In the genomic region with DNA sequence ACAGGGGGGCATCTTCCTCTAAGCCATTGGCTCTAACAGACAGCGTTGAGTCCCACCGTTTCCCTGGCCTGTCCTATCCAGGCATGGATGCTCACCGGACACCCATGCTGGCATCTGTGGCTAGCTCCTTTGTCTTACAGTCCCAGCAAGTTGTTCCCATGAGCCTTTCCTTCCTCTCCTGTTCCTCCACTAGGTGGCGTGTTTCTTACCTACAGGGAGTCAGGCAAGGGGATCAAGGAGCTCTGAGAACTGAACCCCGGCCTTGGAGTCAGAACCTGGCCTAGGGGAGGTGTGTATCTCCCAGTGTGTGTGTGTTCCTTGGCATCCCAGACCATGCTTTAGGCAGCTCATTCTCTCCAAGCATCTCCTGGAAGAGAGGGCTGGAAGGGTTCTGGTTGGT, we compare ENCODE assay signal across 9 mouse cellular contexts. TPM values are rescaled to one million over a fixed set of nuclear protein-coding genes. Genes with fewer than 3 reads are reported as not detected.
DNase-seq lines count a peak whose midpoint lies in the region; ATAC-seq lines count a peak whose summit lies in the region.
"Had no signal": no experiment of that assay in that cellular context is flagged by ENCODE, and none has a peak within 500 bp of the region (broad histone marks: within the 10 kb centered on the region; RNA-seq: fewer than 3 reads in every experiment).

No protein-coding gene starts in this region.

- H3K4me2 ChIP-seq in hindbrain, embryonic 11.5 days (replicated peaks; ENCODE audit: low read depth, low read length): no peak overlapping the region
- no peak overlapping the region for H3K4me2 ChIP-seq in hindbrain, embryonic 16.5 days (ENCODE audit: low read length)
- H3K4me2 ChIP-seq: limb, embryonic 12.5 days had no signal

- peaks cover 7% of the 10 kb centered on the region; the same call in 1 of the 2 replicates for H3K27me3 ChIP-seq in hindbrain, embryonic 11.5 days (ENCODE audit: control insufficient read depth, insufficient read depth, low read length)
- H3K27me3 ChIP-seq in hindbrain, embryonic 16.5 days (replicated peaks; ENCODE audit: control insufficient read depth, insufficient read depth, low read length): no peaks in the 10 kb centered on the region; the same call in none of the 2 replicates
- no peaks in the 10 kb centered on the region for H3K27me3 ChIP-seq in splenic B cell, adult 2 months (ENCODE audit: control insufficient read depth, insufficient read depth, low read length, poor library complexity, severe bottlenecking)

- ATAC-seq in hindbrain, embryonic 11.5 days (ENCODE audit: low FRiP score): no peak
- ATAC-seq in hindbrain, embryonic 16.5 days: no peak

- H3K9ac ChIP-seq in hindbrain, embryonic 11.5 days (ENCODE audit: low read depth, low read length): no peak overlapping the region
- H3K9ac ChIP-seq in hindbrain, embryonic 16.5 days (ENCODE audit: low read depth, low read length): no peak overlapping the region
- H3K9ac ChIP-seq: limb, embryonic 12.5 days had no signal

- H3K27ac ChIP-seq in hindbrain, embryonic 11.5 days (ENCODE audit: low read depth, low read length): no peak overlapping the region
- no peak overlapping the region for H3K27ac ChIP-seq in hindbrain, embryonic 16.5 days (ENCODE audit: low read depth, low read length)
- H3K27ac ChIP-seq: limb, embryonic 12.5 days had no signal

- H3K4me3 ChIP-seq in hindbrain, embryonic 11.5 days (ENCODE audit: low read depth, low read length): no peak overlapping the region
- H3K4me3 ChIP-seq in hindbrain, embryonic 16.5 days (ENCODE audit: low read length): no peak overlapping the region
- H3K4me3 ChIP-seq: limb, embryonic 12.5 days had no signal

- DNase-seq in hindbrain, embryonic 11.5 days (ENCODE audit: low spot score): peak; percentile 72
- DNase-seq in CD4-positive helper T cell, adult 2 months (ENCODE audit: low read depth, low spot score): peak; percentile 32
- peak; percentile 30 for DNase-seq in adipocyte (ENCODE audit: low spot score)
- peak; percentile 44 for DNase-seq in hindlimb bud, embryonic 11.5 days (ENCODE audit: extremely low spot score, low read depth, low spot score)
- peak; percentile 33 for DNase-seq in splenic B cell, adult 2 months (ENCODE audit: low read depth, low spot score)
- no peak for DNase-seq in right cerebral cortex, postnatal 4 days
- no peak for DNase-seq in urinary bladder, adult 18-20 months (ENCODE audit: low spot score in 2 of 2)

- no peaks in the 10 kb centered on the region for H3K36me3 ChIP-seq in hindbrain, embryonic 11.5 days (ENCODE audit: control insufficient read depth, insufficient read depth, low read length)
- peaks cover 6% of the 10 kb centered on the region; the same call in 1 of the 2 replicates for H3K36me3 ChIP-seq in hindbrain, embryonic 16.5 days (ENCODE audit: control insufficient read depth, insufficient read depth, low read length)
- no peaks in the 10 kb centered on the region for H3K36me3 ChIP-seq in splenic B cell, adult 2 months (ENCODE audit: control insufficient read depth, insufficient read depth, low read length, poor library complexity, severe bottlenecking)
- H3K36me3 ChIP-seq: limb, embryonic 12.5 days had no signal

- no peaks in the 10 kb centered on the region for H3K9me3 ChIP-seq in hindbrain, embryonic 11.5 days (ENCODE audit: control insufficient read depth, low read length)
- H3K9me3 ChIP-seq in hindbrain, embryonic 16.5 days (ENCODE audit: control insufficient read depth, low read length): no peaks in the 10 kb centered on the region
- H3K9me3 ChIP-seq: limb, embryonic 12.5 days had no signal

- no peaks in the 10 kb centered on the region for H3K4me1 ChIP-seq in hindbrain, embryonic 11.5 days (replicated peaks; ENCODE audit: control insufficient read depth, insufficient read depth, low read length)
- H3K4me1 ChIP-seq in hindbrain, embryonic 16.5 days (ENCODE audit: control insufficient read depth, insufficient read depth, low read depth, low read length): peaks cover 4% of the 10 kb centered on the region; the same call in 1 of the 2 replicates
- H3K4me1 ChIP-seq: limb, embryonic 12.5 days had no signal

- WGBS in hindbrain, embryonic 11.5 days: 4% methylated on average over 5 of the region's 5 CpGs
- 8% methylated on average over 5 of the region's 5 CpGs for WGBS in hindbrain, embryonic 16.5 days

RNA-seq across cellular contexts. Expression of gene Epha8, which starts 27.7 kb away (rescaled TPM):
- 0.99 and 1.2 TPM in 2 replicates for polyA plus RNA-seq in hindbrain, embryonic 11.5 days (2014; fragmentation: Nextera tagmentation; extraction: Ambion mirVana)
- 8.8 and 14.0 TPM in 2 replicates for polyA plus RNA-seq in hindbrain, embryonic 16.5 days (2015; fragmentation: Nextera tagmentation; extraction: Ambion mirVana)

RNA-seq across cellular contexts. Expression of gene C1qa, which starts 30.3 kb away (rescaled TPM):
- polyA plus RNA-seq in hindbrain, embryonic 11.5 days (2014; fragmentation: Nextera tagmentation; extraction: Ambion mirVana): 14.3 and 15.2 TPM in 2 replicates
- 34.0 and 36.8 TPM in 2 replicates for polyA plus RNA-seq in hindbrain, embryonic 16.5 days (2015; fragmentation: Nextera tagmentation; extraction: Ambion mirVana)

RNA-seq across cellular contexts. Expression of gene C1qc, which starts 36.1 kb away (rescaled TPM):
- polyA plus RNA-seq in hindbrain, embryonic 11.5 days (2014; fragmentation: Nextera tagmentation; extraction: Ambion mirVana): 17.7 and 19.2 TPM in 2 replicates
- polyA plus RNA-seq in hindbrain, embryonic 16.5 days (2015; fragmentation: Nextera tagmentation; extraction: Ambion mirVana): 25.5 and 28.8 TPM in 2 replicates

RNA-seq across cellular contexts. Expression of gene C1qb, which starts 42.9 kb away (rescaled TPM):
- polyA plus RNA-seq in hindbrain, embryonic 11.5 days (2014; fragmentation: Nextera tagmentation; extraction: Ambion mirVana): 34.4 and 40.3 TPM in 2 replicates
- polyA plus RNA-seq in hindbrain, embryonic 16.5 days (2015; fragmentation: Nextera tagmentation; extraction: Ambion mirVana): 49.8 and 53.9 TPM in 2 replicates

Comparison
In these comparisons a context has a peak if more than half of its experiments do, and no peak if none do; other contexts are left out.
1. DNase-seq: peak in hindbrain, embryonic 11.5 days (single experiment), CD4-positive helper T cell, adult 2 months (single experiment), adipocyte (single experiment), hindlimb bud, embryonic 11.5 days (single experiment) and splenic B cell, adult 2 months (single experiment); none in right cerebral cortex, postnatal 4 days (single experiment) and urinary bladder, adult 18-20 months (0 of 2).